Mouse (Mus musculus) layer of hippocampus, adult 18-20 months (tissue): ENCODE results near the gene Ms4a6c. TPM values are rescaled to one million over a fixed set of nuclear protein-coding genes. Genes with fewer than 3 reads are reported as not detected.
"Not testable (repeated sequence)": the region's sequence is repeated elsewhere in the genome, so short reads cannot be mapped to it uniquely, and the experiment has no call there.

Source experiments
- DNase-seq, 2 experiments: peaks; one replicate each; pipeline ENCODE4 v3.0.0; 2022; ENCODE audit warnings: low spot score in 2 of 2
- total RNA-seq, 2 experiments: library from RNA; stranded (reverse); gene quantifications; 2 replicates each; pipeline ENCODE4 v1.2.3; 2021

Gene Ms4a6c
- total RNA-seq, 2 experiments from 2014 or later, result 1.3 to 1.8 TPM

- no peak for DNase-seq
Measured at GRCm38 (mm10) chr19:11500796-11501195, 31.6 kb downstream of the Ms4a6c start.

DNA sequence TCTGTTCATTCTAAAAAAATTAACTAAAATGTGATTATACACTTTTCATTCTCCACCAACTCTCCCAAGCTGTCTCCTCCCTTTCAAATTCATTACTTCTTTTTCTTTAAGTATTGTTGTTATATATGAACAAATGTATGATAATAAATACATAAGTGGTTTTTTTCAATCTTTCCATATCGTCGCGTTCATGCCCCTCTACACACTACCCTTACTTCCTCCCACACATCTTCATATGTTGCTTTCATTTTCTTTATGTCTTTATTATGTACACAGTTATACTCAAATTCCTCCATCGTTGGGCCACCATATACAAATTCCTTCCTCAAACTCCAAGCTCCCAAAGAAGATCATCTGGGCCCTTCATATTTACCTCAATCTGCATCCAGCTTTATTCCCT is 32.2 kb downstream of the Ms4a6c start:
- DNase-seq, result no peak

DNA sequence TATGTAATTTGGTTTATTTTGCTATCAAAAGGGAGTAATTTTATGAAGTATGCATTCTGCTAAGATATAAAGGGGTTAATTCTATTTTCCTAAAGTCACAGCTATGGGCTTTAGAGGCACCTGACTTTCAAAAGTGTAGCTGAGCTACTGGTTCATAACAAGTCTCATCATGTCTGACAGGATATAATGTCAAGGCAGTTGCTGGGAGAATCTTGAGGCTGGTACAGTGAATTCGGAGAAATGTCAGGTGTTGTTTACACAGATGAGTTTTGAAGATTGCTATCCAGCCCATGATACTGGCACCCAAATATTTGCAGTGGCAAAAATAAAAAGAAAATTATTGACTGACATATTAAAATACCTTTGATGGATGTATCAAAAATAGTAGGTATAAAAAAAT is 35.7 kb downstream of the Ms4a6c start:
- DNase-seq, result no peak

GRCm38 (mm10) chr19:11513458-11513857 is 44.3 kb downstream of the Ms4a6c start:
- no peak for DNase-seq

DNA sequence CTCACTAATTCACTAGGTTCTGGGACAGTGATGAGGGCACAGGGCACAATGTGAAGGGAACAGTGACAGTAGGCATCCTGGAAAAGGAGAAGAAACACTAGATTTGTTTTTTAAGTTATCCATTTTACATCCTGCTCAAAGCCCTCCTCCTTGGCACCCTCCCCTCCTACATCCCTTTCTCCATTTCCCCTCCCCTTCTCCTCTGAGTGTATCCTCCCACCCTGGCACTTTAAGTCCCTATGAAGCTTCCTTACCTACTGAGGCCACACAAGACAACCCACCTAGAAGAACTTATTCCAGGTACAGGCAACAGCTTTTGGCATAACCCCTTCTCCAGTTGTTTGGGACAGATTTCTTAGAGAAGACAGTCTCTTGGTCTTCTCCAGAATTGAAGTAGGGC is 47.1 kb downstream of the Ms4a6c start, which contains the start of gene Ms4a6b:
Ms4a6b (plus strand) TSS at position 267 of the 400 bp plus-strand sequence.
- DNase-seq, result no peak

DNA sequence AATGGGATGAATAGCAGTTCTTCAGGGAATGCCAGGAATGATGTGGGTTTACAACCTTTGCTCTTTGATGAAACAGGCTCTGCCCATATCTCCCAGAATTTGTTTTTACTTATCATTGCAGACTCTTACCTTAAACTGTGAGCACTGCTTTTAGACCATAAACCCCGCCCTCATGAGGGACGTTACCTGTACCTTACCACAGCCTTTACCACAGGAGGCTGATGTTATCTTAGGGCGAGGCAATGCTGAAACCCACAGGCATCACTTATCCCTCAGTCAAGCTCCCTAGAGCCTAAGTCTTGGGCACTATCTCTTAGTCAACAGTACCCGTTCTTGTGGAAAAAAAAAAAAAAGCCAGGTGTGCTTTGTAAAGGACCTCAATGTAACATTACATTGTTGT is 47.7 kb downstream of the Ms4a6c start:
- DNase-seq, result no peak

GRCm38 (mm10) chr19:11517373-11517772 is 48.2 kb downstream of the Ms4a6c start:
- DNase-seq, result not testable (repeated sequence)

- not testable (repeated sequence) for DNase-seq
Measured at GRCm38 (mm10) chr19:11518356-11518755, 49.2 kb downstream of the Ms4a6c start.

- no peak for DNase-seq
Measured at GRCm38 (mm10) chr19:11520146-11520545, 51.0 kb downstream of the Ms4a6c start.

Other genes starting within 250 kb of the Ms4a6c start
- not detected for gene Ms4a12, start 236.9 kb upstream of the Ms4a6c start, total RNA-seq
- gene Ms4a1, start 203.1 kb upstream of the Ms4a6c start, total RNA-seq, result not detected
- gene Ms4a5, start 185.5 kb upstream of the Ms4a6c start, total RNA-seq, result not detected
- not detected for gene Ms4a14, start 154.9 kb upstream of the Ms4a6c start, total RNA-seq
- gene Ms4a7, start 133.2 kb upstream of the Ms4a6c start, total RNA-seq, result under 1 TPM; 0.37 to 0.41 TPM
- gene Ms4a4a, start 93.8 kb upstream of the Ms4a6c start, total RNA-seq, result 1 to 10 TPM in 1 of 2 experiments, under 1 TPM in 1; 0.52 to 1.1 TPM
- gene Ms4a4c, start 64.6 kb upstream of the Ms4a6c start, total RNA-seq, result not detected
- not detected for gene Ms4a4b, start 25.8 kb upstream of the Ms4a6c start, total RNA-seq
- gene Gm8369, start 16.6 kb downstream of the Ms4a6c start, total RNA-seq, result under 1 TPM in 1 of 2 experiments, not detected in 1; 0.20 TPM
- gene Ms4a6b, start 47.1 kb downstream of the Ms4a6c start, total RNA-seq, result 1 to 10 TPM; 1.2 to 2.1 TPM
- not detected for gene Ms4a4d, start 67.4 kb downstream of the Ms4a6c start, total RNA-seq
- gene Ms4a6d, start 135.5 kb downstream of the Ms4a6c start, total RNA-seq, result 1 to 10 TPM; 1.4 TPM
- not detected for gene Ms4a2, start 154.4 kb downstream of the Ms4a6c start, total RNA-seq
- not detected for gene Ms4a3, start 171.5 kb downstream of the Ms4a6c start, total RNA-seq
- not detected for gene Oosp2, start 191.2 kb downstream of the Ms4a6c start, total RNA-seq
- not detected for gene Oosp1, start 221.8 kb downstream of the Ms4a6c start, total RNA-seq
- gene Oosp3, start 227.7 kb downstream of the Ms4a6c start, total RNA-seq, result not detected